Mouse (Mus musculus): ENCODE measurements at regions not wholly inside any gene's neighbourhood (a gene's known extent, or its start where the extent isn't known, plus 50 kb on each side); places are given as distances from the start of the nearest gene placed in this dataset.

DNA sequence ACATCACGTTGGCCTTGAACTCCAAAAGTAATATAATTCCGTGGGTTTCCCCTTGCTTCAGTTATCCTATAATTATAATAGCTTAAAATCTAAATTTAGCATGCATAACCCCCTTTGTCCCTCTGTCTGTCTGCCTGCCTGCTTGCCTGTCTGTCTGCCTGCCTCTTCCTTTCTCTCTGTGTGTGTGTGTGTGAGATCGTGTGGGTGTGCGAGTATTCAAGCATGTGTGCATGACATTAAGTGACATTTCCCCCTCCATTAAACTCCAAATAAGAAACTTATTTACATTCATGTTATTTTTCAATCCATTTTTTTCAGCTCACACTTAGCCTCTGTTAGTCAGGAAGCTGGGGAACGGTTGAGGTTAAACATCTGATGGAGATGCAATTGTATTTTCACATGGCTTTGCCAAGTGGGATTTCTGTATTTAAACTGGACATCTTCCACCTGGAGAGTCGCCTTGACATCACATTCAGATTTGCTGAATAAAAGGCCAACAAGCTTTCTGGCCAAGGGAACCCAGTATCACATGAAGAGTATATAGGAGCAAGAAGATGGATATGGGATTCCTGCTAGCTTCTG lies 130.8 kb upstream of the Map3k1 start:
- no peak for DNase-seq (ENCODE audit: low spot score in 2 of 2)

DNA sequence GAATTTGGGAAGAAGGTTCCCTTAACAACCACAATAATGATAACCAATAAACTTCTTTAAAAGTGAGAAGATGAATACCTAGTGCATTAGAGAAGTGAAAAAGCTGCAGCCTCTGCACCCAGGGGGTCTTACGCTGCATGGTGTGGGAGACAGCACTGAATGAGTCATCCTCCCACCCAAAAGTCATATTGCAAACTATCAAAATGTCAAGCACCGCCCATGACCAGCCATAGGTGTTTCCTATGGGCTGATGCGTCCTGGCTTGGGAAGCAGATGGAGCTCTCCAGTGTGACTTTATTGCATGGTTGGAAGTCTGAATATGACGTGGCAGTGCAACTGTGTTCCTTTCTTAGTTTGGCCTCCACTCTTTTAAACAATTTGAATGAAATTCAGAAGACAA lies 131.5 kb upstream of the Map3k1 start:
- no peak for DNase-seq (ENCODE audit: low spot score in 2 of 2)

DNA sequence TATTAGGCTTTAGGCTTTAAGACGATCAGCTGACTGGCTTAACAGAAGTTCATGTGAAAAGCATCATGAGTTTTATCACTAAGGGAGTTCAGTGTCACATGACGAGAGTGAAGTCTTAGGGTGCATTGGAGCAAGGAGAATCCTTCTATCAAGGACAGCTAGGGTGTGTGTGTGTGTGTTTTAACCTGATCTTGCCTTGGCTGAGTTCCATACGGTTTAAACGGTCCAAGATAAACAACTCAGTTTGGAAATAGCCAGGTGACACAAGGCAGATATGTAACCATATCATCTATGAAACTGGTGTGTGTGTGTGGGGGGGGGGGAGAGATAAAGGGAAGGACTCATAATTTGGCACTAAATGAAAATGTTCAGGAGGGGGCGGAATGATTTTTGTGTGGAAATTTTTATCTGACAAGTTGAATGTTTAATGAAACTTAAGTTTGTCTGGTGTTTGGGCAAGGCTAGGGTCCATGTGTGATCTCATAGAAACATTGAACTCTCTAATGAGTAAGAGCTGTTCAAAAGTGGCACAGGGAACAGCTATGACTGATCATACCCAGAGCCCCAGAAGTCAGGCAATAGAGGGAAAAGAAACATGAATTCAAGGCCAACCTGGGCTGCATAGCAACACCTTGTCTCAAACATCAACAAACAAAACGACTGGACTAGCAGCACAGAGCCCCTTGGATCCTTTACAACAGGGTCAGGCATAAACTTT lies 132.2 kb upstream of the Map3k1 start:
- DNase-seq (ENCODE audit: low spot score in 2 of 2) = no peak

DNA sequence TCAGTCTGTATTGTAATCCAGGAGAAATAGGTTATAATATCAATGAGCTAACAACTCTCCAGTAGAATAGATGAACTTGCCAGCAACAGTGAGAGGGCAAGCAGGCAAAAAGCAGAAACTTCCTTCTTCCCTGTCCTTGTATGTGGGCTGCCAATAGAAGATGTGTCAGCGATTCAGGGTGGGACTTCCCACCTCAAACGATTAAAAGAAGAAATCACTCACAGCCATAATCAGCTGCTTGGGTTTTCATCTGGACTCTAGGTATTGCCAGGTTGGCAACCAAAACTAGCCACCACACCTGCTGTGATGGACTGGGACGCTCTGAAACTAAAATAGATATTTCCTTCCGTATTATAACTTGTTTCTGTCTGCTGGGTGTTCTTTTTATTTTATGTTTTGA lies 133.2 kb upstream of the Map3k1 start:
- DNase-seq (ENCODE audit: low spot score in 2 of 2) = no peak

DNA sequence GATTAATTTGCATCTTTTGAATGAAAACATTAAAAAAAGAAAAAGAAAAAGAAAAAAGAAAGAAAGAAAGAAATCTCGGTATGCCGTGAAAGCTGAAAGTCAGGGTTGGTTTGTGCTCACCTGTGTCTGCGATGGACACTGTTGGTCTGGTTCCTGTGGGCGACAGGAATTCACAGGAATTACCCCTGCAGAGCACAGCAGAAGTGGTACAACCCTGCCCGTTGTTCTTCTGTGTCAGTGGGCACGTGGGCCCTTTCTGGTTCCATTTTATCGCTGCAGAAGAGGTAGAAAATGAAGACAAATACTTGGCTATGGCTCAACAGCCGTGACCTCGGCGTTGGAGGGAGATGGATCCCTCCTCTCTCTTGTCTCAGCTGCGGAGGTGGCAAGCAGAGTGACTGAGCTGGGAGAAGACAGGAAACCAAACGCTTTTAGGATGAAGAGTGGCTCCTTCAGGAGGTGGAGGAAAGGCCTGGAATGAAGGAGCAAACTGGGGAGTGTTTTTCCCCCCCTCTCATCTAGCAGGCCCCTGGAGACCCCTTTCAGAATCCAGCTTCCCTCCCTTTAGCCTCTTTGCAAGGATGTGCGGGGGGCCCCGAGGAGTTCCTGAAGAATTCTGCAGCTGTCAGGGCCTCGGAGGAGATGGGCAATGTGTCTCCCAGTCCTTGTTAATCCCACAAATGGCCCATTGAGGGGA lies 134.7 kb upstream of the Map3k1 start:
- no peak for DNase-seq (ENCODE audit: low spot score in 2 of 2)

DNA sequence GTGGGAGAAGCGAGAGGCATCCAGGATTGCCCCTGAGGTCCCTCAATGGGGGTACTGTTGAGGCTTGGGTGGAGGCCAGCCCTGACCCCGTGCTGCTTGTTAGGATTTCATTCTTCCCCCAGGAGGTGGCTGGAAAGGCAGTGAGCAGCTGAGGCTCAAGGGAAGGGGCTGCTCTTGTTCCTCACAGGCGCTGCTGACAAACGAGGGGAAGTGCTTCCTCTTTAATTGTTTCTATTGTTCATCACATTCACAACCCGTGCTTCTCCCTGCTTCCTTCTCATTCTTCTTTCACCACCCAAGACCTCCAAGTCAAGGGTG lies 135.3 kb upstream of the Map3k1 start:
- peak; percentile 60 to 69 for DNase-seq (ENCODE audit: low spot score in 2 of 2)

DNA sequence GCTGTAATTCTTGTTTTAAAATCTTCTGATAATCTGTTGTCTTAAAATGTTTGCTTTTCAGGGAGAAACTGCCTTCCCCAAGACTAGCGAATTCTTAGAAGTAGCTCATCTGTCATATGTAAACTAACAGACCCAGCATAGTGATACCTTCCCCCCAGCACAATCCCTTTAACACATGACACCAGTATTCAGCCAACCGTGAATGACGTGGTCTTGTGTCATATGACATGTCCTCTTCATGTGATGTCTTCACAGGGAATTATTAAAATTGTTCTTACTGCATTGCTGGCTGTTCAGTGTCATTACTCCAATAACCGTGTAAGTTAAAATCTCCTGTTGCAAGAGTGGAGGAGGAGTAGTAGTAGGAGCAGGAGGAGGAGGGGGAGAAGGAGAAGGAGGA lies 137.5 kb upstream of the Map3k1 start:
- no peak for DNase-seq (ENCODE audit: low spot score in 2 of 2)

DNA sequence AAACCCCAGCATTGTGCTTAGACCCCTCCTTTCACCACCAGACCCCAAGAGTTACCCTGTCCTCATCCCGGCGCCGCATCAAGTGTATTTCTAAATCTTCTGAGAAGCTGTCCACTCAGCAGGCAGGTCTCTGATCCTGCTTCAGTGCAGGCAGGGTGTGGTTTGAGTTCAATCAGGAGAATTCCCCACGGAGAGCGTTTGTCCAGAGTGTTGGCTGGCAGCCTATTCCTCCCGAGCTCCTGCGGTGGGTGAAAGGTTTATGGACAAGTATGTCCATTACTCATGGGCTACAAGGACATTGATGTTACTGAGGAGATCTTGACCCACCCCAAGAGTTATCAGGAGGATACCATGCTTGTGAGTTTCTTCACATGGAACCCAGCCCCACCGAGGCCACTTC lies 138.0 kb upstream of the Map3k1 start:
- no peak for DNase-seq (ENCODE audit: low spot score in 2 of 2)

DNA sequence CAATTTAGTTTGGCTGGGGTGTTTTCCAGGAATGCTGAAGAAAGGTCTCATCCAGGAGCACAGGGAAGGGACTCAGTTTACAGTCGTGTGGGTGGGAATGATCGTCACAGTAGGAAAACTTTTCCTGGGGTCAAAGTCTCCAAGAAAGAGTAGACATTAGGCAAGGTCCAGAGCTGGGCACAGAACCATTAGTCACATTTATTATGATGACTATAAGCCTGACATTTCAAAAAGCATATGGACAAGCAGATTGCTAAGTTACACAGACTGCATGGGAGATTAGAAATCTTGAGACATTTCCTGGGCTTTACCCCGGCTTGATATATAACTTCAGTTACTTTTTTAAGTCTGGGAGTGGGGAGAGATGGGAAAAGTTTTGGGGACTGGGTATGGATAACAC lies 139.6 kb upstream of the Map3k1 start:
- no peak for DNase-seq (ENCODE audit: low spot score in 2 of 2)

DNA sequence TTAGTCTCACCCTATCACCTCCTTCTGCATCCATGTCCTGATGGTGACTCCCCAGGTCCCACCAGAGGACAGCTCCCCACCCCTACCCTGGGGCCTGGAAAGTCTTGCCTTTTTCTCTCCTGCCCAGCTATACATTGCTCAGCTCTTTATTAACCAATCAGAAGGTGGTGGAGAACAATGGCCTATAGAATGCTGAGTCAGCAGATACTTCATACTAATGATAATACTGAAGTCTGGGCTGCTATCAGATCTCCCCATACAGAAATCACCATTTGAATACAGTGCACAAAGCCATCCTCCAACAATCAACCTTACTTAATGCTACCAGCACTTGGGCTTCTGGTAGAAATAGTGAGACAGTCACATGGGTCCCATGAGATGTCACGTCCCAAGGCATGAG lies 141.2 kb upstream of the Map3k1 start:
- DNase-seq (ENCODE audit: low spot score in 2 of 2) = no peak

DNA sequence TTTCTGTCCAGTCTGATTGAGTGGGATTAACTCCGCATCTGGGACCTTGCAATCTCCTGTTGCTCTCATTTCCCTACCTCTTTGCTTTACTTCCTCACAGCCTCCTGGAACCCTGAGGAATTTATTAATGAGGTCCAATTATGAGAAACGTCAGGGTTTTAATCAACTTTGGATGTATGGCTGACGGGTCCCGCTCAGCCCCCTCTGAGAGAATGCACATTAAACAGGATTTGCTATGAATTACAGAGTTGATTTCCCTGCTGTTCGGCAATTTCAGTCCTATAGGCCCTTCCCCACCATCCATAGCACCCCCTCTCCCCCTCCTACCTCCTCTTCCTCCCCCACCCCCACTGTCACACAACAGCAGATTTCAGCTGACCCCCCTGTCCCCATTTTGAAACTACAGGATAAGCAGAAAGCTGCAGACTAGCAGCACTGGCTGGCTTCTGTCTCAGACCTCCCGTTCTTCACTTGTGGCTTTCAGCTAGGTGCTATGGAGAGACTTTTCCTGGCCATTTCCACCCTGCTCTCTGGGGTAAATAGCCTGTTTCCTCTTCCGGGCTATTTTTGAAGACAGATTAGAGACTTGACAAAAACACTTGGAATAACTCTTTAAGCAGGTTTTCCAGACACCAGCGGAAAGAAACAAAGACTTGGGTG lies 145.2 kb upstream of the Map3k1 start:
- DNase-seq (ENCODE audit: low spot score in 2 of 2) = no peak

DNA sequence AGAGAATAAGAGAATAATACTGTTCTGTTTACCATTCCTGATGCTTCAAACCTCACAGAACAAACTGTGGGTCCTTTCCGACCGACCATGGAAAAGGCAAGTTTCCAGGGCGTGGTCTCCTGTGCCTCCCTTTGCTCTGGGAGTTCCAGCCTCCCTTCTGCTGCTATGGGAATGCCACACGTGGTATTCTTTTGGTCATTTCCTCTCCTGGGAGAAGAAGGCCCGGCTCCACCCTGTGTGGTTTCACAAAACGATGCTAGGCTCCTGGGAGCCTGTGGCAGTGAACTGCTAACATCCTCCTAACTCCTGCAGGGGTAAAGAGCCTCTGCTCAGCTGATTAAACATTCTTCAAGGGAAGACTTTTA lies 145.7 kb upstream of the Map3k1 start:
- no peak for DNase-seq (ENCODE audit: low spot score in 2 of 2)

DNA sequence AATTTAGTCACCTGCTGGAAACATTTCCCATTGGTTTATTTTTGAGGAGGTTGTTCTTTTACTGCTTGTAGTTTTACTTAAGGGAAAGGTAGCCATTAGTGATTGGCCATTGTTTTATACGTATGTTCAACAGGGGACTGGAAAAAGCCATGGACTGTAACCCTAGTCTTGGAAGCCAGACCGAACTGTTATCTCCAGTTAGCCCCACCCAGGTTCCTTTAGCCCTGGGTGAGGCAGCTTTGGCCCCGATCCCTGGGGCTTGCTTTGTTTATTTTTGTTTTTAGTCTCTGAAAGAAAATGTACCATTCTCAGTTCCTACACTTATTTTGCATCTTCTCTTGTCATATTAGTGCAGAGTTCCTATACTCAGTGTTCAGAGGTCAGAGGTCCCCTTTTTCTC lies 148.3 kb upstream of the Map3k1 start:
- no peak for DNase-seq (ENCODE audit: low spot score in 2 of 2)

DNA sequence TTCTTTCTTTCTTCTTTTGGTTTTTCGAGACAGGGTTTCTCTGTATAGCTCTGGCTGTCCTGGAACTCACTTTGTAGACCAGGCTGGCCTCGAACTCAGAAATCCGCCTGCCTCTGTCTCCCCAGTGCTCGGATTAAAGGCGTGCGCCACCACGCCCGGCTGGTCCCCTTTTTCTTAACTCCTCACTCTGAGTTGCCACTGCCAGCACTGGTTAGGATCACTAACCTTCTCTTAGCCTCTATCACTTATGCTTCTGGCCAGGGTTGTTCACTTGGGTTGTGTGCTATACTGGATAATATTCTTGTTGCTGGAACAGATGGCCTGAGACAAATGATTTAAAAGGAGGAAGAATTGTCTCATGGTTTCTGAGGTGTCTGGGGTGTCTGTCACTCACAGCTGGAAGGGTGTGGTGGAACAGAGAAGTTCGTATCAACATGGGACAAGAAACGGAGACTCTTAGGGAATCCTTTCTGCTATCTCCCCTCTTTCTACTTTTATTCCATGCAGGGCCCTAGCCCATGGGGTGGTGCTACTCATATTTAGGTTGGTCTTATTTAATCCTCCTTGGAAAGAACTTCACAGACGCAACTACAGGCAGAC lies 149.0 kb upstream of the Map3k1 start:
- DNase-seq (ENCODE audit: low spot score in 2 of 2) = no peak

DNA sequence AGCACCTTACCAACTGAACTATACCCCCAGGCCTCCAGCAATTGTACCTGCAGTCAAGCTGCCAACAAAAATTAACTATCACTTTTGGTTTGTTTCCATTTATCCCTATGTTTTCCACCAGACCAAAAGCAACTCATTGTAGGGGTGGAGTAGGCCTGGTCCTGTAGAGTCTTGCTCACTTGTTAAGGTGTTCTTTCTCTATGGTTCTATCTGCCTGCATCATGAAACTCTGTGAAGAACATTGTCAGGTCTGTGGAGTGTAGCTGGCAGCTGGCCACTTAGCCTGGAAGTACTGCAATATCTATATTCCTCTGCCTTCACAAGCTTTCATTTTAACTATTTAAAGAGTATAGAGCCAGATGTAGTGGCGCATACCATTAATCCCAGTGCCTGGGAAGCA lies 149.6 kb upstream of the Map3k1 start:
- DNase-seq (ENCODE audit: low spot score in 2 of 2) = no peak

DNA sequence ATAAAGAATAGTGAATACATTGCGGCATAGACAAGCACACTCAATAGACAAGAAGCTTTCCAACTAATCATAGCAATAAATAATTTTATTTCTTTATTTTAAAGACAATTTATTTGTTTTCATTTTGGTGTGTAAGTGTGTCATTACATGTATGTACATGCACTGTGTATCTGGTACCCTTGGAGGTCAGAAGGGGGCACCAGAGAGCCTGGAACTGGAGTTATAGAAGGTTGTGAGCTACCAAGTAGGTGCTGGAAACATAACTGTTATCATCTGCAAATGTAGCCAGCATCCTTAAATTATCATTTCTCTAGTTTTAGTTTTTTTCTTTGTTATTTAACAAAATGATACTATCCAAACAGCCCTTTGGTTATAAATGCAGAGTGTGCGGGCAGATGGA lies 151.2 kb upstream of the Map3k1 start:
- no peak for DNase-seq (ENCODE audit: low spot score in 2 of 2)

DNA sequence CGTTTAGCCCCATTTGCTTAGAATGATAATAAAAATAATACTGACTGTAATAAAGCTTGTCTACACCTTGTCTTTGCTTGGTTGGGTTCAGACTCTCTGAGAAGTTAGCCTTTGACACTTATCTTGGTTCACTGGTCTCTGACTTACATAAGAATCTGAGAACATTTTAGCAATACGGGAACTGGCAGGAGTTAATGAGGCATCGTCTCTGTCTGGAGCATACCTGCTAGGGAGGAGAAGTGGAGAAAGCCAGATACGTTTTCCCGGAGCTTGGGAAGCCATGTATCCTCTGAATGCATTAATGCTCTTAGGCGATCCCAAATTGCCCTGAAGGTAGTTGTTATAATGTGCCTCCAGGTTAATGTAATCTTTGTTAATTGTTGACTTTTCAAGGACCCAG lies 152.6 kb upstream of the Map3k1 start:
- DNase-seq (ENCODE audit: low spot score in 2 of 2) = no peak

DNA sequence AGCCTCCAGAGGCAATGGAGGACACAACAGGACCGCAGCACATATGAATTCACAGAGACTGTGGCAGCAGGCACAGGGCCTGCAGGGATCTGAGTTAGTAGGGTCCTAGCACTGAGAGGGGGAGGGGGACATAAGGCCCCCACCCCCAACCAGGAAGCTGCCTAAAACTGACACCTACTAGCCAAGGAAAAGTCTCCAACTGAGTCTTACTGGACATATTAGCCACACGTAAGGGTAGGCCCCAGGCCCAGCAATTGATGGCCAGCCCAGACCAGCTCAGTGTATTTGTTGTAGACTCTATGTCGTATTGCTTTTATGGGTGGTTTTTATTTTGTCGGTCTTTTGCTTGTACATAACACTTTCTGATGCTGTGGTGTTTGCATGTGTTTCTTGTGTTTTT lies 153.4 kb upstream of the Map3k1 start:
- DNase-seq (ENCODE audit: low spot score in 2 of 2) = no peak

DNA sequence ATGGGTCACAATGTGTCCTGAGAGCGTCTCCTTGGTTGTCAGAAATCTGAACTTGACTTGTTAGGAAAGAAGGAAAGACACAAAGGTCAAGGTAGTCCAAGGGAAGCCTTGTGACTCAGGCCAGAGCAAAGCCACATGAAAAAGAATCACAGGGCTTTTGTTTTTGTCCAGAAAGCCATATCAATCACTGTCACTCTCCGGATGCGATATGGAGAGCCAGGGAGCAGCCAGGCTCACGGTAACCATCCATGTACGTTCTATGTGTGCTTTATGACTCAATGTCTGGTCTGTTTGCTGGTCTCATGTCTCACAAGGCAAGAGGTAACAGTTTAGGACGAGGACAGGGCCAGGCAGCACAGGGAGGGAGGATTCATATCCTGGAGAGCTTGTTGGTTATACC lies 157.3 kb upstream of the Map3k1 start:
- no peak for DNase-seq (ENCODE audit: low spot score in 2 of 2)

DNA sequence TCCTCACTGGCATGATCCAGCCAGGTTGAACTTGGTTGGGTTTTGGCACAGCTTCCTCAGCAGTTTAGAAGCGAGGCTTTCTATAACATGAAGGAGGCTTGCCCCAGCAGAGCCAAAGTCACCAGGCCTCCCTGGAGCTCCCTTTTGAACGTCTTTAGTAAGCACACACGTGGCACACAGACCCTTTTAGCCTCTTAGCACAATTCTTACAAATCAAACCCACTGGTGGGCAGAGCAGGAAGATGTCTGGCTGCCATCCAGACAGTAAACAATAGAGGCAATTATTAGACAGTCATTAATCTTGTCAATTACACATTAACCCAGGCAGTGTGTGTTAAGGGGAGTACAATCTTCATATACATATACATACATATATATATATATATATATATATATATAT lies 157.8 kb upstream of the Map3k1 start:
- no peak for DNase-seq (ENCODE audit: low spot score in 2 of 2)

DNA sequence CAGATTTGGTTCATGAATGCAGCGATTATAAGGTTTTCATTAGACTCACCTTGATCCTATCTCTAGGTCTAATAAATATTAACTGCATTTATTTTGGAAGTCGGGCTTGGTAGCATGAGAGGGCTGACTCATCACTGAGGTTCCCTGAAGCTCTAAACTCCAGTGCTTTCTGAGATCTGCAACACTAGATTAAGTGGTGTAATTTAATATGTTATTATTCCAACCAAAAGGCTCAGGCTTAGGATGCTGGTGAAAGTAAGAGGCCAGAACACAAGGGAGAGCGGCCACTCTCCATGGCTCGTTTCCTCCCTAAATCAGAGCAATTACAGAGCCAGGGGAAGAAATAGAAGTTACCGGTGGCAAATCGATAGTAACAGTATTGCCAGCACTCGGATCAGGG lies 159.4 kb upstream of the Map3k1 start:
- no peak for DNase-seq (ENCODE audit: low spot score in 2 of 2)

DNA sequence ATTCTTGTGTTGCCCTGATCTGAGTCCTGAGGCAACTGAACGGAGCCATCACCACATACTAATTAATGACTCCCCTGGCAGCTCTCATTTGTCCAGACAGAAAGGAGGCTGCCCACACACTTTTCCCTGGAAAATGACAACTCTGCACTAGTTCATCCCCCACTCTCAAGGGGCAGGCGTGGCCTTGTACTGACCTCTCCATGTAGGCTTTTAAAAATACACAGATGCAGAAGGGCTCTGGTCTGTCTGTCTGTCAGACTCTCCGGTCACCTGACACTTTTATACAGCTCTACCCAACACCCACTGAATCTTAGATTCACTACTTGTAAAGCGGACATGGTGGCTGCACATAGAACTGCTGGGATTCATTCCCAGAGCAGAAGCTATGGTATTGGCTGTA lies 165.5 kb upstream of the Map3k1 start:
- DNase-seq (ENCODE audit: low spot score in 2 of 2) = no peak

All from layer of hippocampus, postnatal 10 days (tissue).